Mouse (Mus musculus) MEL-GATA-1-ER (cell line): ENCODE data around the gene Hspa2.
A peak's percentile ranks its signal among the peaks of the same experiment; 100 is the strongest.

Experiments used
- DNase-seq: peaks from one replicate; pipeline ENCODE4 v3.0.0-alpha.2; 2012; ENCODE audit warnings: low read depth; ENCODE audit errors: extremely low read depth

Gene Hspa2

DNA sequence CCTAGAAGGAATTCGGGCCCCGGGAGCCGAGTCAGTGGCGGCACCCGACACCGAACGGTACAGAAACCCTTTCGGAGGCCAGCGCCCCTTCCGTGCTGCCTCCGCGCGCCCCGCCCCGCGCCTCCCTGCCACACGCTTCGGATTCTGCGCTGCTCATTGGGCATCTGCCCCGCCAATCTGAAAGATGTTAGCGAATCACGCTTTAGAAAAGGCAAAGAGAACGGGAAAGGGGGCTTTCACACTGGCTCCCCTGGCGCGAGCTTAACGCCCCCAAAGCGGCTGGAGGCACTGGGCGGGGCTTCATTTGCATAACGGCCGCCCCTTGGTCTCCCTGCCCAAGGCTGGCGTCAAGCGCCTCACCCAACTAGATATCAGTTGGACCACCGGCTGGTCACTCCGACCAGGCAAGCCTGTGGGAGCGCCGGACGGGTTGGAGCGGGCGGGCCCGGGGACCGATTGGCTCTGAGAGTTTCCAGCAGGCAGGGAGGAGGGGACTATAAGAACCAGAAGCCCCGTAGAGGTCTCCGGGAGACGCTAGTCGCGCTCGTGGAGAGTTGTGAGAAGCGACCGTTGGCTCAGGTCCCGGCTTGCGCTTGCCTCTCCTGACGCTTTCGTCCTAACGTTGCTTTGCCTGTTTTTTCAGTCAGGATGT lies at the start of gene Hspa2:
Gene Hspa2, plus strand, starts transcription at position 291 of the 652 bp plus-strand sequence.
- peak; percentile 96 for DNase-seq

DNA sequence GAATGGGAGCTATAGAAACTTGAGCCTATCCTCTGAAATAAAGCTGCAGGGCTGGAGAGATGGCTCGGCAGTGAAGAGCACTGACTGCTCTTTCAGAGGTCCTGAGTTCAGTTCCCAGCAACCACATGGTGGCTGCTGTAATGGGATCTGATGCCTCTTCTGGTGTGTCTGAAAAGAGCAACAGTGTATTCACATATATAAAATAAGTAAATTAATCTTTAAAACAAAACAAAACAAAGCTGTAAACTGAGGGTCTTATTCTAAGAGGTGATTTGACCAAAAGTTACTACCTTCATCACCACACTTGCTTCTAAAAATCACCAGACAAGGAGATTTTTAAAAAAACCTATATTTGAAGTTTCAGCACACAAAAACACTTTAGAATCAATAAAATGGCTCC lies 43.1 kb upstream of the Hspa2 start:
- DNase-seq: no peak

DNA sequence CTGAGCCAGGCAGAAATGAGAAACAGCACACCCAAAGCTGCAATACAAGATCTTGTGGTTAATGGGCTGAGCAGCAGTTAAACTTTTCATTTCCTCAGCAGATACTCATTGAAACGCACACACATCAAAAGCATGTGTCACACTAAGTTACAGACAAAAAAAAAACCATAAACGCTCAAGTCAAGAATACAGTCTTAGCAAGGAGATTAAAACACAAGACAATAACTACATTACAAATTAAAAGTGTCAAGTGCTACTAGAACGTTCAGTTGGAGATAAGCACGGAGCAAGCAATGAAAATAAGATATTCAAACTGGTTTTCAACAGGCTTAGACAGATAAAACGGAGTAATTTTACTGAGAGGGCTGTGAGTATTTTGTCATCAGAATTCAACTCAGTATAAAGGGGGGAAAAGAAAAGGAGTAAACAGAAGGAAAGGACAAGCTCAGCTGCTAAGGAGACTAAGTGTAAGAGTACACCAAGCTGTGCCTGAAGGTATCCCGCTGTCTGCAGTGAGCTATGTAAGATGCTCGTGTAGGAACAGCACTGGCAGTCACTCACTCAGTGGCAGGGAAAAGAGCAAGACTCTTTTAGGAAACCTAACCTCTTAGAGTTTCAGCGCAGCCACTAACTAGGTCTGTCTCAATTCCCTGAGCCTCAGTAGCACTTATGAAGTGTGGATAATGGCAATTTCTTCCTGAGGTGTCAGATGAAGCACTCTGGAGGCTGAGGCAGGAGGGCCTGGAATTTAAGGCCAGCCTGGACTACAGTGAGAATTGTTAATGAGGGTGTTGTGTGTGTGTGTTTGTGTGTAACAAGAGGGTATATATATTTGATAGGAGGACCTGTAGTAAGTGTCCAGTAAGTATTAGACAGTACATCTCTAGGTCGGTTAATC lies 42.3 kb upstream of the Hspa2 start:
- DNase-seq: peak; percentile 88

DNA sequence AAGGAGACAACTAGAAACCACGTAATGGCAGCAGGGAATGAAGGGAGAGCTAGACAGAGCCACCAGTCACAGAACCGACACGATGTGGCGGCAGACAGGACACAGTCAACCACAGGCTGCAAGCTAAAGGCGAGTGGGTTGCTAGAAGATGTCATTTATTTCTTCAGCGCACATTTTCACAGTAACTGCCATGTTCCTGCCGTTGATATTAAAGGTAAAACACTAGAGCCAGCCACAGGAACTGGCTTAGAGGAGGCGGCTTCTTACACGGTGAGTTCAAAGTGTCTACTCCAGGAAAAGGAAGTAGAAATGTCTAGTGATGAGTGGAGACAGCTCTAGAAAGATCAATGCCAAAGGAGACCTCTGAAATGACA lies 41.7 kb upstream of the Hspa2 start:
- peak; percentile 43 for DNase-seq

DNA sequence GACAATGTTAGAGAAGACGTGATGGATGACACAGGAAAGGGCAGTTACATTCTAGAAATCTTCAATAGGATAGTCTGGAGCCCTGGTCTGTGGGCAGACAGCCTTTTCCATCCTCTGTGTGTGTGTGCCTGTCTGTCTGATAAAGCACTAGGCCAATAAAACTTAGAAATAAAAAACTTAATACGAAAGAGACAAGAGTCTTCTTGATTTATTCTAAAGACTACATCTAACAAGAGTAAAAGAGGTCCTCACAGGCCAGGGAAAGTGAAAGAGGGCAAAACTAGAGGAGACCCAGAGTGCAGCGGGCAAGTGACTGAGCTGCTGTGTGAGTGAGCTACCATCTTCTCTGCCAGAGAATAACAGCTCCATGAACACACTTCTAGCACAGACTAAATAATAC lies 37.7 kb upstream of the Hspa2 start:
- DNase-seq: no peak

DNA sequence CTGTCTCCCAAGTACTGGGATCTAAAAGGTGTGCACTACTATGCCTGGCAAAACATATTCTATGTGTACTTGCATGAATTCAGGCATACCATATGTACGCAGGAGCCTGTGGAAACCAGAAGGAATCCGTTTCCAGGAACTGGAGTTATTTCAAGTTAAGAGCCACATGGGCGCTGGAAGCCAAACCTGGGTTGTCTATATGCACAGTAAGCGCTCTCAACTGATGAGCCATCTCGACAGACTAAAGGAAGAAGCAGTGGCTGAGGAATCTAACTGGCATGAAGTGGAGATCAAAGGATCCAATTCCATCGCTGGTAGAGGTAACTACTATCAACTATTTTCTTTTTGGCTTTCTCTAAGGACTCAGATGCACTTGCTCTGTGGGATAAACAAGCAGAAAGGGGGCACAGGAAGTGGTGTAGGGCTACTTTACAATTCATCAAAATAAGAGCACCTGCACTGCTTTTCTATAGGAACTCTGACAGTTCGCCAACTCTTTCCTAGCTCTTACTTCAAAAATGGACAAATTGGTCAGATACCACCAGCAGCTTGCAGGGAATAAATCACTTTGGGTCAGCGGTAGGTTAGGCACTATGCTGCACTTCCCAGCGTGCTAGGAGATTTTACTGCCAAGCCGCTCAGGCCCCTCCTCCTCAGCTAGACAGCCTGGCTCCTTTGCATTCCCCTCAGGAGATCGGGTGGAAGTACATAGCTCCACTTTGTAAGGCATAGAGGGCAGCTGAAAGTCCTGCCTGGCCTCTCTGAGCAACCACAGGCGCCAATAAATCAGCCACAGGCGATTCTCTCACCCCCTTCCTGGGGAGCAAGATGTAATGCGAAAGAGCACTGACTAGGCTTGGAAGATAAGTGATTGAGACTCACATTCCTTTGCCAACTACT lies 36.6 kb upstream of the Hspa2 start:
- peak; percentile 69 for DNase-seq

DNA sequence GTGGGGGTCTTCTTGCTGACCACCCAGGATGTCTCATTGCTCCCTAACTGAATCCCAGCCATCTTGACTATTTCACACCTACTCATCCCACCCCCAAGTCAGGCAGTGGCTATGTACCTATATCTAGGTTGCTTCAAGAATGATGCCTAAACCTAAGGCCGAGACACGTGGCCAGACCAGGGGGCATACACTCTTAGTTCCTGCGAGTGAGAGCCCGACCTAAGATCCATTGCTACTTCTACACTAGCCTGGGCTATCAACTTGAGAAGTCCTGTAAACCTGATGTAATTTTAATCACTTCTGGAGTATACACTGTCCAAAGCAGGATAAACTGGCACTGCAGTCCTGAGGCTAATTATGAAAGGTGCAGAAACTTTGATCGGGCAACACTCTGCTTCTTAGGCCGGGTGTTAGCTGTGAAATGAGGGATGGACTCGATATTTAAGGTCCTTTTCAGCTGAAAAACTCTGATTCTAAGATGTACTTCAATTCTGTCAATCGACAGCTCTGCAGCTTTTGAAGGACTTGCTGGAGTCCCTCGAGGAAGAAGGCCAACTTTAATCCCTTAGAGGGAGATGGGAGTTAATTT lies 35.7 kb upstream of the Hspa2 start:
- DNase-seq: no peak

DNA sequence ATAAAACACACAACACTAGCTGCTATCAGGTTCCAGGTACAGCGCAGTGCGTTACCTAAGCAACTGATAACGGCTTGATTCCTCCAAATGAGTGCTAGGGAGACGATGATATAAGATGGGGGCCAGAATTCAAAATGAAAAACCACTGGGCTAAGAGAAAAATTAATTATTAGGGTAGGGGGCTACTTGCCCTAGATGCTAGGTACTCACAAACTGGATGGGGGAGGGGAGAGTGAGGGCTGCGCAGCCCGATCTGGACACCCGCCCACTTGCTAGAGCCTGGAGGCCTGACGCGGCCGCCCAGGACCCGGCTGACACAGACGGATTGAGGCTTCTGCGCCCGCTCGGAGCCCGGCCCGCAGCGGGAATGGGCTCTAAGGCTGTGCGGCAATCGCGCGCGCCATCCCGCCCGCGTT lies 35.2 kb upstream of the Hspa2 start:
- peak; percentile 56 for DNase-seq

DNA sequence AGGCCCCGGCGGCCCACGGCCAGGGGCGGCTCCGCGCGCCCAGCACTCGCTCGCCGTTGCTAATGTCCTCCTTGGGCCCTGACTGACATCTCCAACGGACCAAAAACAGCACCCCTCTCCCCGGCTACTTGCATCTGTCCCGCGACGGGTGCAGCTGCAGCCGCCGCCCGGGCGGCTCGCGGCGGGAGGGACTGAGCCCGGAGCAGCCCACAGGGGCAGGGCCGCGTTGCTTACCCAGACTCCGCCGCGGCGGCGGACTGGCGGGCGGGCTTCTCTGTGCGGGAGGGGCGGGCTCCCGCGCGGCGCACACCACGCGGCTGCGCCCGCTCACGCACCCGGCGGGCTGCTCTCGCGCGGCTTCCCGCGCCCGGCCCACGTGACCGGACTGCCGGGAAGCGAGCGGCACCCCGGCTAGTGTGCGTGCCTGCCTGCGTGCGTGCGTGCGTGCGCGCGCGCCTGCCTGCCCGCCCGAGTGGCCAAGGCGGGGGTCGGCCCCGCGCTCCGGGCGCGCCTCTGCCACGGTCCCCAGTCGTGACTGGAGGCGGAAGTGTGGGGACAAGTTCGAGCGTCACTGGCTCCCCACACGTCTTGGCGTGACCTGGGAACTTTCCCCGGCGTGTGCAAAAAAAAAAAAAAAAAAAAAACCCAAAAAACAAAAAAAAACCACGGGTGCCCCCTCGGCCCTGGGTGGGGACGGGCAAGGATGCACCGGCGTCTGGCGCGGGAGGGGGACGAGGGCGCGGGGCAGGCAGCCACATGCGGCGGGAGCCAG lies 34.6 kb upstream of the Hspa2 start, which contains the start of gene Zbtb25:
Gene Zbtb25, minus strand, starts transcription at position 397 of the 772 bp plus-strand sequence.
- no peak for DNase-seq

DNA sequence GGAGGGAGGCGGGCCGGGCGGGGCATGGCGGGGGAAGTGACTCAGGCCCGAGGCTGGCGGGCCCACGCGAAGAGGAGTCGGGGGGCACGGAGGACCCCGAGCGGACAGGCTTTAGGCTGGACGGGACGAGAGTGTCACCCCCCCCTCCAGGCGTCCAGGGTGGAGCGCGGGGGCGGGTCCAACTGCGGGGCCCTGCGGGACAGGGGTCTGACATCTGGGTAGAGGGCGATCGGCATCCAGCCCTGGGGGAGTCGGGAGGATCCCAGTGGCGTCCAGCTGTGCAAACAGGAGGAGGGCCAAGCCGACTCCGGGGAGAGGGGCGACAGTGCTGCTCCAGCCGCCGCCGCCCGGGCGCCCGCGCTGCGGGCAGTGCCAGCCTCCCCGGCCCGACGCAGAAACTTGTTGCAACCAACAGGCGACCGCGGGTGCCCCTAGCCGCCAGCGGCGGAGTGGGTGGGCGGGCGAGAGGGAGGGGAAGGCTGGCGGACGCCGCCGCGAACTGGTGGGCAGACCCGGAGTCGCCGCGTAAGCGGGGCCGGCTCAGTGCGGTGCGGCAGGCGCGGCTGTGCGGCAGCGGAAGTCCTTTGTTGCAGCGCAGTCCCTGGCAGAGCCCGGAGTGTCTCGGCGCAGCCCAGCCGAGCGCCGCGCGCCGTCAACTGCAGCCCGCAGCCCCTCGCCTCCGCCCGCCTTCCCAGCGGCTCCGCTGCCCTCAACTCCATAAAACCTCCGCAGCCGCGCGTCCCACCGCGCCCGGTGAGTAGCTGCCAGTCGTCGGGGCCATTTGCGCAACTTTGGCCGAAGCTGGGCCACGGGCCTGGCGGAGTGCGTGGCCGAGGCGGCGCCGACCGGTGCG lies 33.8 kb upstream of the Hspa2 start, which contains the start of gene Zbtb1:
Gene Zbtb1, plus strand, starts transcription at position 289 of the 853 bp plus-strand sequence.
- no peak for DNase-seq

DNA sequence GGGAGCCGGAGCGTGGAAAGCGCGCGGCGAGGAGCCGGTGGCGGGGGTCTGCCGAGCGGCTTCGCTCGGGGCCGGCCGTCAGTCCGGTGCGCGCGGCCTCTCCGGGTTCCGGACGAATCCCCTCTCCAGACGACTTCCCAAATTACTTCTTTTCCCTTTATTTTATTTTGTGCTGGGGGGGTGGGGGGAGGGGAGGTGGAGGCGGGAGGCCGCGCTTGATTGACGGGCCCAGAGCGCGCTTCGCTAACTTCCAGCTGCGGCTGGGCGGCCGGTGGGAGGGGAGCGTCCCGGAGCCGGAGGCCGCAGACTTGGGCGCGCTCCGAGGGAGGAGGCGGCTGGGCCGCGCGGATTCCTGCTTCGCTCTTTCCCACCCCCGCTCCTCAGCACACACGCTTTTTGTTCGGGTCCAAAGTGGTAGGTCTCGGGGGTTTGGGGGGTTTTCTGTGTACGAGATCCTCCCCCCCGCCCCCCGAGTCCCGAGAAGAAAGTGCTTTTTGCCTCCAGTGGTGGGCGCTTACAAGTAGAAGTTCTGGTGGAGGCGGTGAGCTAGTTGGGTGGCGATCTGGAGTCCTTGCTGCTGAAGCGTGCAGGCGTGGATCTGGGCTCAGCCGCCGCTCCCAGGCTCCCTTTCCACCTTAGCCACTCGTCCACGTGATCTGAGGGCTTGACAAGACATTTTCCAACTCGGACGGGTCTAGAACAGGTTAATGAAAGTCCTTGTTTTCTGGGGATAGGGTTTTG lies 33.0 kb upstream of the Hspa2 start:
- no peak for DNase-seq

DNA sequence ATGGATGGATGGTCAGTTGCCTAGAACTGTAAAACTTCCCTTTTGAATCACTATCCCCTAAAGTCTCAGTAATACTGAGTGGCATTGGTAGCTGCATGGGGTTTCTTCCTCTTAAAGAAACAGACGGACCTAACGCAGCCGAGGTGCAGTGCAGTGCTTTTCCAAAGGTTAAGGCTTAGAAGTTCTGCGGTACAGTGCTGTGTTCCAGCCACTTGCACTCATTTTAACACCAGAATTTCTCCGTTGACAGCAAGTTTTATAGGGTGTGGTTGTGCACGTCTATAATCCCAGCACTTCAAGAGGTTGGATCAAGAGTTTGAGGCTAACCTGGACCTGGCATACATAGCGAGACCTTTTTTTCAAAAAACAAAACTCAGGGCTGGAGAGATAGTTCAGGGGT lies 31.9 kb upstream of the Hspa2 start:
- DNase-seq: peak; percentile 43

DNA sequence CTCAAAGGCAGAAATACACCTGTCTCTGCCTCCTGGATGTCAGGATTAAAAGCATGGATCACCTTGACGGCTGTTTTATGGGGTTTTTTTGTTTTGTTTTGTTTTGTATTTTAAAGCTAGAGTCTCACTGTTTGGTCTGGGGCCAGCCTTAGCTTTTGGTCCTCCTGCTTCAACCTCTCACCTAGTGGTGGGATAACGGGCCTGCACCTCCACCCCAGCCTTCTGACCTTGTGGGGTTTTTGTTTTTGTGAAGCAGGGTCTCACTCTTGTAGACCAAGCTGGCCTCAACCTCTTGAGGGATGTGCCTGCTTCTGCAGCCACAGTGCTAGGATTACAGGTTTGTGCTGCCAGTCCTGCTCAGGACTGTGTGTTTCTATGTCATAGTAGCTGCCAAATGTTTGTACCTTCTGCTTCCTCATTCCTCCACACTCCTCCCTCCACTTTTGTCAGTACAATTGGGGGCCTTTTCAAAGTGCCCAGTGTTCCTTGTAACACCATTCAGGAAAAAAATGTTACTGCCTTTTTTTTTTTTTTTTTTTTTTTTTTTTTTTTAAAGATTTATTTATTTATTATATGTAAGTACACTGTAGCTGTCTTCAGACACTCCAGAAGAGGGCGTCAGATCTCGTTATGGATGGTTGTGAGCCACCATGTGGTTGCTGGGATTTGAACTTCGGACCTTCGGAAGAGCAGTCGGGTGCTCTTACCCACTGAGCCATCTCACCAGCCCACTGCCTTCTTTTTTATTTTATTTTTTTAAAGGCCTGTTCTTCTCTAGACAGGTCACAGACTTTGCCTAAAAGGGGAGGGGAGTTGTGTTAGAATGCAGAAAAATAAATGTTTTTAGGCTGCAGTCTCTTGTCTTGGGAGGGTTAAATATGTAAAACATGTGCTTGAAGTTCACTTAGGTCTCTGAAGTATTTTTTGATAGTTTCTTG lies 30.8 kb upstream of the Hspa2 start:
- peak; percentile 51 for DNase-seq

DNA sequence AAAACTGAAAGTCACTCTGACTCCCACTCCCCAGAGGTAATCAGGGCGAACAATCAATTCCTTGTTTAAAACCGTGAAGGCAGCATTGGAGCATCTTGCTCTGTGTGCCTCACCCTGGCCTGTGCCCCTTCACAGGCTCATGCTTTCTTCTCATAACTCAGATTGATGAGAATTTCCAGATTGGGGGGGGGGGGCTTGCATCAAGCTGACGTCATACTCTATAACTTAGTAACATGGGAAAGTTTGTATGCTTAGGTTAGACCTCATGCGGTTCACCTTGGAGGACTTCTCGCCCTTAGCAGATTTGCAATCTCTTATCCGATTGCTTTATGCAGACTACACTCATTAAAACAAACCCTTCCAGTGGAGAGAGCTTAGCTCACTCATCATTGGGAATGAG lies 30.0 kb upstream of the Hspa2 start:
- DNase-seq: no peak

DNA sequence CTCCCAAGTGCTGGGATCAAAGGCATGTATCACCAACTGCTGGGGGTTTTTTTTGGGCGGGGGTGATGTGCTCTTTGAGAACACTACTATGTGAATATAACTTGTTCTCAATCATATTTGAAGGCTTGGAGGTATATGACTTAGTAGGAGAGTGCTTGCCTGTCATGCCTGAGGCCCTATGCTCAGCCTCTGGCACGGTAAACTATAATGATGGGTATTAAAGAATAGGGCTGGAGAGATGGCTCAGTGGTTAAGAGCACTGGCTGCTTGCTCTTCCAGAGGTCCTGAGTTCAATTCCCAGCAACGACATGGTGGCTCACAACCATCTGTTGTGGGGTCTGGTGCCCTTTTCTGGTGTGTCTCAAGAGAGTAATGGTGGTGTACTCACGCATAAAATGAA lies 29.1 kb upstream of the Hspa2 start:
- no peak for DNase-seq

DNA sequence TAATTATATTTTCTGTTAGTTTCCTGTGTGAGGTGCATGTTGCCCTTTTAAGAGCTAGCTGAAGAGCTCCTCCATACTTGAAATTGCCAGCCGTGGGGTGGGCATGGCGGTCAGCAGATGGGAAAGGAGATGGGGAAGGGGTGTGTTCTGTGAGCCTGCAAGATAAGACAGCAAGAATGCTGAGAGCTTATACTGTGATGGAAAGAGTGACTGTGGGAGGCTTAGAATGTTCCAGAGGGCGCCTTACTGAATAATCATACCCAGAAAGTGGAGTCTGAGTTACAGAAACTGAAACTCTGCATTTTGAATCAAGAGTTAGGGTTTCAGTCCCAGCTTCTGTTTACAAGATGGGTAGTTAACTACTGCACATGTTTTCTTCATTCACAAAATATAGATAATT lies 28.5 kb upstream of the Hspa2 start:
- DNase-seq: peak; percentile 59

DNA sequence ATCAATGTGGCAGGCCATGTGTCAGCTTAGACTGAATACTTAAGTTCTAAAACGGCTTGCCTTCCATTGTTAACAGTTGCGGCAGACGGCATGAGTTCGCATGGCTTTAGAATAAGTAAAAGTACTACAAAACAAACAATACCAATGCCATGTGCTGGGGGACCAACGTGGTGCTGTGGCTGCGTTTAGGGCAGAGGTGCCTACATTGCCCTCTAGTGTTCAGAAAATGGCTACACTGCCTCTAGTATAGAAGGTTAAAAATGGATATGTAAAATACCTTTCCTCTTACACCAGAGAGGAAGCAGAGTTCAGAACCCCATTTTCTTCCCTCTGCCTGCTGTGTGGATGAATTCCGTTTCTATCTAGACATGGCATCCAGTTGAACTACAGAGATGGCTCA lies 27.3 kb upstream of the Hspa2 start:
- peak; percentile 74 for DNase-seq

DNA sequence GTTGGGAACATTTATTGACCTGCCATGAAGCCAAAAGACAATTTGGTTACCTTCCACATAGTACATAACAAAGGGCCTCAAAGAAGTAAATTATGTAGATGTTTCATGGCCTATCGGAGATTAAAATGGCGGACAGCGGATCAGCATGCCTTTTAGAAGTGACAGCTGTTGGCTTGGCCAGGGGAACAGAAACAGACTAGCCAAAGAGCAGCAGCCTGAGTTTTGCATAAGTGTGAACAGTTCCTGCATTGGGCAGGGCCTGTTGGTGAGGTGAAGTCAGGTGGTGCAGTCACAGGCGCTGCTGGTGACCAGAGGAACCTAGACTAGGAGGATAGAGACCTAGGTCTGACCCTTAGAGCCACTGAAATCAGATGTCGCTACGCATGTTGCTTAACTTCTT lies 26.9 kb upstream of the Hspa2 start:
- DNase-seq: no peak
